Mouse (Mus musculus): ENCODE results near the gene Plxna4. TPM values are rescaled to one million over a fixed set of nuclear protein-coding genes. Genes with fewer than 3 reads are reported as not detected.

The Plxna4 gene
- polyA plus RNA-seq, 1 experiment from 2014 or later, result 11.0 TPM

- peaks cover 5% of the 10 kb centered on the region; the same call in 1 of the 2 replicates for H3K27me3 ChIP-seq
- H3K4me2 ChIP-seq (replicated peaks), result no peak overlapping the region
- no peak overlapping the region for H3K9ac ChIP-seq
- H3K4me3 ChIP-seq, result no peak overlapping the region
- 86% methylated on average over 7 of the region's 7 CpGs for WGBS
- no peak overlapping the region for H3K27ac ChIP-seq
- H3K4me1 ChIP-seq, result peaks cover 24% of the 10 kb centered on the region
- no peak for ATAC-seq (ENCODE audit: low FRiP score)
- no peaks in the 10 kb centered on the region for H3K9me3 ChIP-seq (replicated peaks)
- no peaks in the 10 kb centered on the region for H3K36me3 ChIP-seq
Measured at GRCm38 (mm10) chr6:32325851-32326250, 262.1 kb downstream of the Plxna4 start.

- no peaks in the 10 kb centered on the region for H3K9me3 ChIP-seq (replicated peaks)
- no peak overlapping the region for H3K4me2 ChIP-seq (replicated peaks)
- 56% methylated on average over 3 of the region's 3 CpGs for WGBS
- H3K9ac ChIP-seq, result no peak overlapping the region
- H3K27me3 ChIP-seq, result no peaks in the 10 kb centered on the region
- no peak overlapping the region for H3K27ac ChIP-seq
- ATAC-seq (ENCODE audit: low FRiP score), result no peak
- no peak overlapping the region for H3K4me3 ChIP-seq
- H3K36me3 ChIP-seq, result no peaks in the 10 kb centered on the region
- peaks cover 3% of the 10 kb centered on the region; the same call in 1 of the 2 replicates for H3K4me1 ChIP-seq
Measured at GRCm38 (mm10) chr6:32321187-32321586, 266.8 kb downstream of the Plxna4 start.

- WGBS, result 42% methylated on average over 3 of the region's 3 CpGs
- Histone ChIP-seq H3K36me3 (no peaks in the 10 kb centered on the region), H3K4me1 (peaks cover 6% of the 10 kb centered on the region), H3K27ac (no peak overlapping the region), H3K9ac (no peak overlapping the region), H3K27me3 (no peaks in the 10 kb centered on the region), H3K9me3 (replicated peaks) (no peaks in the 10 kb centered on the region), H3K4me2 (replicated peaks) (no peak overlapping the region), H3K4me3 (no peak overlapping the region)
- ATAC-seq (ENCODE audit: low FRiP score), result no peak
Measured at GRCm38 (mm10) chr6:32320254-32320653, 267.7 kb downstream of the Plxna4 start.

GRCm38 (mm10) chr6:32317470-32317869, 270.5 kb downstream of the Plxna4 start:
- no peaks in the 10 kb centered on the region for H3K9me3 ChIP-seq (replicated peaks)
- H3K4me2 ChIP-seq (replicated peaks), result no peak overlapping the region
- H3K4me3 ChIP-seq, result no peak overlapping the region
- no peaks in the 10 kb centered on the region for H3K27me3 ChIP-seq
- H3K9ac ChIP-seq, result no peak overlapping the region
- no peak for ATAC-seq (ENCODE audit: low FRiP score)
- no peak overlapping the region for H3K27ac ChIP-seq
- no peaks in the 10 kb centered on the region for H3K36me3 ChIP-seq
- WGBS, result 82% methylated on average over 8 of the region's 8 CpGs
- peaks cover 11% of the 10 kb centered on the region for H3K4me1 ChIP-seq

- H3K9ac ChIP-seq, result no peak overlapping the region
- no peaks in the 10 kb centered on the region for H3K27me3 ChIP-seq
- no peak for ATAC-seq (ENCODE audit: low FRiP score)
- H3K36me3 ChIP-seq, result no peaks in the 10 kb centered on the region
- 32% methylated on average over 6 of the region's 6 CpGs for WGBS
- H3K4me2 ChIP-seq (replicated peaks), result no peak overlapping the region
- H3K9me3 ChIP-seq (replicated peaks), result no peaks in the 10 kb centered on the region
- H3K27ac ChIP-seq, result no peak overlapping the region
- no peak overlapping the region for H3K4me3 ChIP-seq
- H3K4me1 ChIP-seq, result peaks cover 7% of the 10 kb centered on the region
Measured at GRCm38 (mm10) chr6:32315011-32315450, 273.0 kb downstream of the Plxna4 start.

- 86% methylated on average over 4 of the region's 4 CpGs for WGBS
Measured at GRCm38 (mm10) chr6:32309147-32309546, 278.8 kb downstream of the Plxna4 start.

GRCm38 (mm10) chr6:32300611-32301010, 287.4 kb downstream of the Plxna4 start:
- H3K27me3 ChIP-seq, result no peaks in the 10 kb centered on the region
- no peaks in the 10 kb centered on the region for H3K36me3 ChIP-seq
- ATAC-seq (ENCODE audit: low FRiP score), result no peak
- no peak overlapping the region for H3K4me2 ChIP-seq (replicated peaks)
- H3K4me3 ChIP-seq, result no peak overlapping the region
- H3K4me1 ChIP-seq, result no peaks in the 10 kb centered on the region
- H3K27ac ChIP-seq, result no peak overlapping the region
- 69% methylated on average over 2 of the region's 2 CpGs for WGBS
- no peaks in the 10 kb centered on the region for H3K9me3 ChIP-seq (replicated peaks)
- no peak overlapping the region for H3K9ac ChIP-seq

More at GRCm38 (mm10) chr6:32309147-32309546, 278.8 kb downstream of the Plxna4 start:
- Histone ChIP-seq H3K27ac (no peak overlapping the region), H3K27me3 (no peaks in the 10 kb centered on the region), H3K36me3 (no peaks in the 10 kb centered on the region), H3K4me1 (no peaks in the 10 kb centered on the region), H3K9ac (no peak overlapping the region), H3K9me3 (replicated peaks) (no peaks in the 10 kb centered on the region), H3K4me3 (no peak overlapping the region), H3K4me2 (replicated peaks) (no peak overlapping the region)
- ATAC-seq (ENCODE audit: low FRiP score), result no peak

- no peak overlapping the region for H3K9ac ChIP-seq
- no peak for ATAC-seq (ENCODE audit: low FRiP score)
- no peak overlapping the region for H3K27ac ChIP-seq
- no peaks in the 10 kb centered on the region for H3K4me1 ChIP-seq
- H3K36me3 ChIP-seq, result no peaks in the 10 kb centered on the region
- no peak overlapping the region for H3K4me2 ChIP-seq (replicated peaks)
- H3K9me3 ChIP-seq (replicated peaks), result no peaks in the 10 kb centered on the region
- no peak overlapping the region for H3K4me3 ChIP-seq
- H3K27me3 ChIP-seq, result no peaks in the 10 kb centered on the region
Measured at GRCm38 (mm10) chr6:32281457-32281856, 306.5 kb downstream of the Plxna4 start.

- H3K27me3 ChIP-seq, result no peaks in the 10 kb centered on the region
- 39% methylated on average over 2 of the region's 2 CpGs for WGBS
- no peaks in the 10 kb centered on the region for H3K36me3 ChIP-seq
- no peak overlapping the region for H3K9ac ChIP-seq
- no peaks in the 10 kb centered on the region for H3K4me1 ChIP-seq
- no peak overlapping the region for H3K4me2 ChIP-seq (replicated peaks)
- no peak for ATAC-seq (ENCODE audit: low FRiP score)
- no peak overlapping the region for H3K27ac ChIP-seq
- no peak overlapping the region for H3K4me3 ChIP-seq
- no peaks in the 10 kb centered on the region for H3K9me3 ChIP-seq (replicated peaks)
Measured at GRCm38 (mm10) chr6:32280728-32281127, 307.3 kb downstream of the Plxna4 start.

- WGBS, result 75% methylated on average over 4 of the region's 4 CpGs
- Histone ChIP-seq H3K9me3 (replicated peaks) (no peaks in the 10 kb centered on the region), H3K4me3 (no peak overlapping the region), H3K27me3 (no peaks in the 10 kb centered on the region), H3K4me2 (replicated peaks) (no peak overlapping the region), H3K9ac (no peak overlapping the region), H3K4me1 (peaks cover 5% of the 10 kb centered on the region), H3K36me3 (no peaks in the 10 kb centered on the region), H3K27ac (0 out of 2 replicates have a peak overlapping the region, but pooled peaks have one; percentile 0)
- ATAC-seq (ENCODE audit: low FRiP score), result no peak
Measured at GRCm38 (mm10) chr6:32271463-32271862, 316.5 kb downstream of the Plxna4 start.

- H3K4me1 ChIP-seq, result peaks cover 6% of the 10 kb centered on the region
- H3K9ac ChIP-seq, result no peak overlapping the region
- no peak for ATAC-seq (ENCODE audit: low FRiP score)
- H3K4me2 ChIP-seq (replicated peaks), result no peak overlapping the region
- H3K9me3 ChIP-seq (replicated peaks), result no peaks in the 10 kb centered on the region
- no peak overlapping the region for H3K27ac ChIP-seq
- no peak overlapping the region for H3K4me3 ChIP-seq
- no peaks in the 10 kb centered on the region for H3K27me3 ChIP-seq
- 90% methylated on average over 7 of the region's 7 CpGs for WGBS
- H3K36me3 ChIP-seq, result no peaks in the 10 kb centered on the region
Measured at GRCm38 (mm10) chr6:32266085-32266484, 321.9 kb downstream of the Plxna4 start.

GRCm38 (mm10) chr6:32261339-32261738, 326.7 kb downstream of the Plxna4 start:
- Histone ChIP-seq H3K4me2 (replicated peaks) (no peak overlapping the region), H3K36me3 (no peaks in the 10 kb centered on the region), H3K9ac (no peak overlapping the region), H3K4me1 (peaks cover 24% of the 10 kb centered on the region), H3K27me3 (no peaks in the 10 kb centered on the region), H3K9me3 (replicated peaks) (no peaks in the 10 kb centered on the region), H3K27ac (peak overlapping the region; percentile 66), H3K4me3 (no peak overlapping the region)
- peak; percentile 73 for ATAC-seq (ENCODE audit: low FRiP score)
- WGBS, result 18% methylated on average over 3 of the region's 3 CpGs

GRCm38 (mm10) chr6:32260341-32260740, 327.7 kb downstream of the Plxna4 start:
- Histone ChIP-seq H3K9ac (no peak overlapping the region), H3K4me1 (peaks cover 25% of the 10 kb centered on the region), H3K36me3 (no peaks in the 10 kb centered on the region), H3K27me3 (no peaks in the 10 kb centered on the region), H3K9me3 (replicated peaks) (no peaks in the 10 kb centered on the region), H3K4me2 (replicated peaks) (no peak overlapping the region), H3K4me3 (no peak overlapping the region), H3K27ac (peak overlapping the region; percentile 55; the same call in 1 of the 2 replicates)
- 68% methylated on average over 5 of the region's 5 CpGs for WGBS
- peak; percentile 48; the same call in 1 of the 2 replicates for ATAC-seq (ENCODE audit: low FRiP score)
